Mouse (Mus musculus) hindbrain, embryonic 11.5 days (tissue): ENCODE data around the gene Tenm1. TPM values are rescaled to one million over a fixed set of nuclear protein-coding genes. Genes with fewer than 3 reads are reported as not detected.

Source experiments
- ATAC-seq: fragments of 200-750 bp; cut with Nextera tagmentation; 2 replicates; pipeline ENCODE4 v1.8.0; 2017; ENCODE audit warnings: mild to moderate bottlenecking, moderate TSS enrichment, moderate library complexity; ENCODE audit not compliant: low FRiP score
- DNase-seq: peaks from one replicate; pipeline ENCODE4 v3.0.0-alpha.2; 2015; ENCODE audit warnings: low spot score
- H3K27ac ChIP-seq: fragments of 300-500 bp; sonication (generic); 2 replicates; pipeline ENCODE4 v1.5.1; 2014; ENCODE audit warnings: mild to moderate bottlenecking, low read depth, low read length
- H3K27me3 ChIP-seq: fragments of 300-500 bp; sonication (generic); 2 replicates; pipeline ENCODE4 v1.6.1; 2014; ENCODE audit warnings: mild to moderate bottlenecking, low read length, moderate library complexity, mixed read lengths; ENCODE audit not compliant: control insufficient read depth, insufficient read depth
- H3K36me3 ChIP-seq: fragments of 300-500 bp; sonication (generic); 2 replicates; pipeline ENCODE4 v1.6.1; 2014; ENCODE audit warnings: mild to moderate bottlenecking, low read length, moderate library complexity, mixed read lengths; ENCODE audit not compliant: control insufficient read depth, insufficient read depth
- H3K4me1 ChIP-seq: fragments of 300-500 bp; sonication (generic); replicated peaks from 2 replicates; pipeline ENCODE4 v1.6.1; 2014; ENCODE audit warnings: low read length, mixed read lengths; ENCODE audit not compliant: control insufficient read depth, insufficient read depth
- H3K4me2 ChIP-seq: fragments of 300-500 bp; sonication (generic); replicated peaks from 2 replicates; pipeline ENCODE4 v1.6.1; 2014; ENCODE audit warnings: mild to moderate bottlenecking, low read depth, low read length
- H3K4me3 ChIP-seq: fragments of 300-500 bp; sonication (generic); 2 replicates; pipeline ENCODE4 v1.5.1; 2014; ENCODE audit warnings: low read depth, low read length
- H3K9ac ChIP-seq: fragments of 300-500 bp; sonication (generic); 2 replicates; pipeline ENCODE4 v1.6.1; 2014; ENCODE audit warnings: low read depth, low read length
- H3K9me3 ChIP-seq: fragments of 300-500 bp; sonication (generic); 2 replicates; pipeline ENCODE4 v1.6.1; 2016; ENCODE audit warnings: low read length; ENCODE audit not compliant: control insufficient read depth
- WGBS: fragments of 180-500 bp; shearing (Covaris S2); extraction: QIAGEN DNeasy Blood & Tissue Kit; methylation state at CpG from one replicate; pipeline ENCODE4 v1.1.7; 2014; 5-methylcytosine and 5-hydroxymethylcytosine counted together
- polyA plus RNA-seq: library from polyadenylated mRNA; unstranded; fragments of >200 nt; fragmentation: Nextera tagmentation; extraction: Ambion mirVana; gene quantifications from 2 replicates; pipeline ENCODE4 v1.2.1, GENCODE M21; 2014

Tenm1 gene
- polyA plus RNA-seq, result 2.1 and 2.8 TPM in 2 replicates

DNA sequence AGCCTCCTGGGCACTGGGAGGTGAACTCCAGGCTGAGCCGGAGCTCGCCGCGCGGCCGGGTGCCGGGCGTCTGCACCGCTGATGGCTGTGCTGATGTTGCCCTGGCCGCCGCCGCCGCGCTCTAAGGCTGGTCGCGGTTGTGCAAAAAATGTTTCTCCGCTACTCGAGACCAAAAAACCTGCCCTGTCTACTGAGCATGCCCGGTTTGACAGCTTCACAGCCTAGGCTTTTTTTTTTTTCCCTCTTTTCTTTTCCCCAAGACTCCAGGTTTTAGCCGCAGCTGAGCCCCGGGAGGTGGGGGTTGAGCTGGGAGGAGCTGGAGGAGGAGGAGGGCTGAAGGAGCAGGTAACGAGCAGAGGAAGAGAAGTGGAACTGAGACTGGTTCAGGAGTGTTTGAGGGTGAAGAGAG lies at the start of gene Tenm1:
Tenm1 (minus strand) TSS at position 272 of the 409 bp plus-strand sequence.
- 0 out of 2 replicates have a peak within 1 kb of the TSS, but pooled peaks have one; percentile 4 for H3K9ac ChIP-seq
- 15% methylated on average over 22 of the region's 22 CpGs for WGBS

DNA sequence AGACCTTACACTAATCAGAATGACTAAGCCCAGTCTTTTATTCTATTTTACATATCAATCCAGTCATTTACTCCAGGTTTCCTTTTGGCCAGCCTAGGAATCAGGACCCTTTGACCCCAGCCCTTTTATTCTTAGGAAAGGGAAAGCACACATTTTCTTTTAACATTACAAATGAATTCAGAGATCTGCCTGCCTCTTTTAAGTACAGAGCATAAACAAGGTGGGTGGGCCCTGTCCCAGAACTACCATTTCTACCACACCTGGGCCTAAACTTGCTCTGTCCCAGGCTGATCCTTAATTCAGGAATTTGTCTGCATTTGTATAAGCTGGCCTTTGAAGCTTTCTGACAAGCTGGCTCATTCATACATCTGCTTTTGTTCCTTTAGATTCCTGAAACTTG lies 38.4 kb upstream of the Tenm1 start:
- Histone ChIP-seq H3K27ac (no peak overlapping the region), H3K4me2 (no peak overlapping the region), H3K4me3 (no peak overlapping the region), H3K36me3 (no peaks in the 10 kb centered on the region), H3K27me3 (no peaks in the 10 kb centered on the region), H3K9ac (no peak overlapping the region), H3K4me1 (no peaks in the 10 kb centered on the region), H3K9me3 (no peaks in the 10 kb centered on the region)
- ATAC-seq (no peak), DNase-seq (no peak)

More for the DNA sequence above, at the start of gene Tenm1:
- Histone ChIP-seq H3K4me1 (no peaks in the 10 kb centered on the region; the same call in 1 of the 2 replicates), H3K36me3 (no peaks in the 10 kb centered on the region), H3K4me2 (peak within 1 kb of the TSS; percentile 67), H3K4me3 (peak within 1 kb of the TSS; percentile 36), H3K27me3 (peaks cover 7% of the 10 kb centered on the region; the same call in 1 of the 2 replicates), H3K9me3 (no peaks in the 10 kb centered on the region), H3K27ac (no peak within 1 kb of the TSS)
- peak; percentile 53 for ATAC-seq
- DNase-seq, result peak; percentile 48

DNA sequence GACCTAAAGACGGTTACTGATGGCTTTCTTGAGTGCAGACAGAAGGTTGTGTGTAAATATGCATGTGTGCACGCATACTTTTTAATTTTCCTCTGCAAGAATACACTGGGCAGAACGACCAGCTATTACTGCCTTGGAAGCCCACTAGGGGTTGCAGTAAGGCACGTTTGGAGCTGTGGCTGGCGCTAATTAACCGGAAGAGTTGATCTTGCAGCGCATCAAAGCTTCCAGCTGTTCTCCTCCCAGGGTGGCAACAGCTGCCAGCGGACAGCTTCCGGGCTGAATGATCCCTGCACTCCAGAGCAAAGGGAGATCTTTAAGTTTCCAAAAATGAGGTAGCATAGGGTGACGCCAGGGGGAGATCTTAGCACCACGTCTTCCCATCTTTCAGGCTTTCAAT lies 1.7 kb upstream of the Tenm1 start:
- peak; percentile 76 for ATAC-seq
- H3K27ac ChIP-seq, result no peak overlapping the region
- no peaks in the 10 kb centered on the region; the same call in 1 of the 2 replicates for H3K4me1 ChIP-seq
- H3K9me3 ChIP-seq, result no peaks in the 10 kb centered on the region
- no peaks in the 10 kb centered on the region for H3K36me3 ChIP-seq
- peaks cover 7% of the 10 kb centered on the region; the same call in 1 of the 2 replicates for H3K27me3 ChIP-seq
- H3K9ac ChIP-seq, result no peak overlapping the region
- H3K4me2 ChIP-seq, result peak overlapping the region; percentile 67
- peak overlapping the region; percentile 36 for H3K4me3 ChIP-seq
- DNase-seq, result peak; percentile 44
- WGBS, result 10% methylated on average over 11 of the region's 11 CpGs

DNA sequence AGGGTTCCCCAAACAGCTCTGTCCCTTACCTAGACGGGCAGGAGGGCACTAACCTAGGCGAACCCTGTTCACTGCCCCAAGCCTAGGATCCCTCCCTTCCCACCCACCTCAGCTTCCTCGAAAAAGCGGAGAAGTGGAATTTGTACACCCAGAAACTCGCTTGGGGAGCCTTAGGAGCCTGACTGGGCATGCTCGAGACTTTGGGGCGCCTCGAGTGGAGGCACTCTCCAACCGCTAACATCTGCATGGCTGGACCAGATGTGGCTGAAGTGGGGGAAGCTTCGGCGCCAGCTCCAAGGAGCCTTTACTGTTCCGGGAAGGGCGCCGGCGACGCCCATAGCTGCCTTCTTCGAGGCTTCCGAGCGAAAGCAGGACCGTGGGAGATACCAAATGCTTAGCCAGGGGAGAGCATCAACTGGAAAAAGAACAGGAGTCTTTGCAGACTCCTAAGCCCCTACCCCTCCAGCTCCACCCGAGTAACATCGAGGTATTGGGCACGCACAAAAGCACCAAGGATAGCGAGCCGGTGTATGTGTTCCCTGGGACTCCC lies 1.1 kb upstream of the Tenm1 start:
- ATAC-seq, result peak; percentile 63
- no peaks in the 10 kb centered on the region for H3K9me3 ChIP-seq

DNA sequence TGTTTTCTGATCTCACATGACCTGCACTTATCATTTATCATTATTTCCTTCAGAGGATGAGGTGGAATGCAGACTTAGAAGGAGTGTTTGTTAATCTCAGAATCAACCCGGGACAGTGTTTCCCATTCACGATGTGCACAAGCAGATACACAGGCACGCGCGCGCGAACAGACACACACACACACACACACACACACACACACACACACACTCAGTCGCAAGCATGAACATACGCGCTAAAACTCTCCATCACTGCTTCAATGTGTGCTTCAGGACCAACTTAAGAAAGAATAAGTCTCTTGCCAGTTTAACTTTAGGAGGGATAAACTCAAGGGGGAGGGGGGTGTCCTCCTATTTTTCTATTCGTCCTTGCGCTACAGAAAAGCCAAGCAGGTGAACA lies 411 bp upstream of the Tenm1 start:
- H3K4me1 ChIP-seq, result no peaks in the 10 kb centered on the region; the same call in 1 of the 2 replicates
- peak; percentile 30 for DNase-seq
- H3K4me2 ChIP-seq, result peak overlapping the region; percentile 67
- peaks cover 7% of the 10 kb centered on the region; the same call in 1 of the 2 replicates for H3K27me3 ChIP-seq
- no peak overlapping the region for H3K27ac ChIP-seq
- H3K9me3 ChIP-seq, result no peaks in the 10 kb centered on the region
- no peaks in the 10 kb centered on the region for H3K36me3 ChIP-seq
- H3K4me3 ChIP-seq, result peak overlapping the region; percentile 34
- WGBS, result 19% methylated on average over 12 of the region's 12 CpGs
- H3K9ac ChIP-seq, result no peak overlapping the region
- ATAC-seq, result peak; percentile 31; the same call in 1 of the 2 replicates

More for the DNA sequence above, 1.1 kb upstream of the Tenm1 start:
- H3K4me3 ChIP-seq, result peak overlapping the region; percentile 36
- DNase-seq, result peak; percentile 41
- no peaks in the 10 kb centered on the region; the same call in 1 of the 2 replicates for H3K4me1 ChIP-seq
- no peak overlapping the region for H3K27ac ChIP-seq
- 21% methylated on average over 24 of the region's 25 CpGs for WGBS
- peak overlapping the region; percentile 67 for H3K4me2 ChIP-seq
- H3K36me3 ChIP-seq, result no peaks in the 10 kb centered on the region
- H3K9ac ChIP-seq, result no peak overlapping the region
- H3K27me3 ChIP-seq, result peaks cover 7% of the 10 kb centered on the region; the same call in 1 of the 2 replicates

DNA sequence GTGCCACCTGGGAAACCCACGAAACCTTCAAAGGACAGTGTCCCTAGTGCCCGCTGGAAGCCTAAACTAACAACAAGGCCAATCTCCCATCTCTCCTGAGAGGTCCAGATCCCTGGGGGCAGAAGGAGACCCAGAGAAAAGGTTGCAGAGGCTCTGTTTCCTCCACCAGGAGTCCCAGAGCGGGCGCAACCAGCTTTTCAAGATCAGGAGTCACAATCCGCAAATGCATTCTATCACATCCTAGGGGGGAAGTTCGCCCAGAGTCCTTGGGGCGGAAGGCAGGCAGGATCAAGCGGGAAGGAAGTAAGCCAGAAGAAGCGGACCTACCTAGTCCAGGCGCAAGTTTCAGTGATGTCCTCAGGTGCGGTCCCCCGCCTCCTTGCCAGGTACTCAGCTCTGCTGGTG lies 963 bp downstream of the Tenm1 start:
- Histone ChIP-seq H3K27ac (no peak overlapping the region), H3K4me3 (peak overlapping the region; percentile 34), H3K27me3 (peaks cover 7% of the 10 kb centered on the region; the same call in 1 of the 2 replicates), H3K4me2 (peak overlapping the region; percentile 43), H3K4me1 (no peaks in the 10 kb centered on the region; the same call in 1 of the 2 replicates), H3K36me3 (no peaks in the 10 kb centered on the region), H3K9me3 (no peaks in the 10 kb centered on the region), H3K9ac (no peak overlapping the region)
- ATAC-seq (no peak), DNase-seq (peak; percentile 25)
- WGBS, result 6% methylated on average over 12 of the region's 12 CpGs

DNA sequence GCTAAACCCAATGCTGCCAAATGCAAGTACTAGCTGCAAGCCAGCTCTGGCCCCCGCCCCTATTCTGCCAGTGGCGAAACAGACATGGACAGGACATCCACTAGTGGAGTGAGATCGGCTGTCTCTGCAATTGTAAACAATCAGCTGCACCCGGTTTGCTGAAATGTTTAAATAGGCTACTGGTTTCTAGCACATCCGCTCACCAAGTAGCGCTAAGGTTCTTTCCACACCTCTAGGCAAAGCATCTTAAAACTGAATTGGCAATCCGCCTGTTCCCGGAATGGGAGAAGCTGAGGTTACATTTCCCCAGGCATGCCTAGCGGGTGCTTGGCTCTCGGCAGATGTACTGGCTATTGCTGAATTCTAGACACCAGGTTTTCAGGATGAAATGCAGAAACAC lies 1.8 kb downstream of the Tenm1 start:
- Histone ChIP-seq H3K27me3 (peaks cover 7% of the 10 kb centered on the region; the same call in 1 of the 2 replicates), H3K27ac (no peak overlapping the region), H3K4me2 (no peak overlapping the region), H3K9me3 (no peaks in the 10 kb centered on the region), H3K9ac (no peak overlapping the region), H3K36me3 (no peaks in the 10 kb centered on the region), H3K4me1 (no peaks in the 10 kb centered on the region; the same call in 1 of the 2 replicates), H3K4me3 (peak overlapping the region; percentile 14; the same call in 1 of the 2 replicates)
- no peak for ATAC-seq
- DNase-seq, result peak; percentile 6
- 28% methylated on average over 10 of the region's 10 CpGs for WGBS

DNA sequence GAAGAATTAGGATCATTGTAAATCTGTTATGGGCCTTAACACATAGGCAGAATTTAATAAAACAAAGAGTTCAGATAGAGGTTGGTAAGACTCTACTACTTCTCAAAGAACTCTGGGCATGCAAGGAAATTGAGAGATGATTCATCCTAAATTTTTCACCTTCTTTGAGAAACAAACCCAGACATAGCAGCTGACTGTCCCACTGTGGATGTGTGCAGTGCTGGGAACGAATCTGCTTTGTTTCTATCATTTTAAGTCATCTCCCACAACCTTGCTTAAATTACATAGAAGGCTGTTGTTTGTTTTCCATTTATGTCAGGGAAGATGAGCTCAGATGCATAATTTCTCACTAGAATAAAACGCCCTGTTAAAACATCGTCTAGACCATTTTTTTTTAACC lies 31.0 kb downstream of the Tenm1 start:
- 78% methylated on average over 3 of the region's 3 CpGs for WGBS
- DNase-seq (no peak), ATAC-seq (no peak)
- Histone ChIP-seq H3K27me3 (no peaks in the 10 kb centered on the region), H3K36me3 (no peaks in the 10 kb centered on the region), H3K27ac (no peak overlapping the region), H3K4me2 (no peak overlapping the region), H3K9me3 (no peaks in the 10 kb centered on the region), H3K4me3 (no peak overlapping the region), H3K9ac (no peak overlapping the region), H3K4me1 (no peaks in the 10 kb centered on the region)

DNA sequence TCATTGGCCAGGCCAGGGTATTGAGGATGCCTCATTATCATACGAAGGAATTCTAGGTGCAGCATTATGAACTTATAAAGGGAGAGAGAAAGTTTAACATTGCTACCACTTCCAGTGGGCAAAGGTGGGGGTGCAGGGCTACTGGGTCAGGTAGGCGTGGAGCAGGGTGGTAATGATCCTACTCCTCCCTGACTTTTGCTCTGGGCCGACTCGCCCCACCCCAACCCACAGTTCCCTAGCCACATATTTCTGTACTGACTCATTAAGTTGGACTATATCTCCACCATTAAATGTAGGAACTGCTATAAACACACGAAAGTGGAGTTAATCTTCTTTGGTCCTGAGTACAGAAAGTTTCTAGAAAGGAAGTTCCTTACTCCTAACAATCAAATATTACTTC lies 40.8 kb downstream of the Tenm1 start:
- Histone ChIP-seq H3K36me3 (no peaks in the 10 kb centered on the region), H3K27ac (no peak overlapping the region), H3K4me1 (no peaks in the 10 kb centered on the region)

More for the DNA sequence above, 40.8 kb downstream of the Tenm1 start:
- H3K27me3 ChIP-seq, result no peaks in the 10 kb centered on the region
- WGBS, result 92% methylated on average over 5 of the region's 5 CpGs
- H3K4me2 ChIP-seq, result no peak overlapping the region
- H3K9me3 ChIP-seq, result no peaks in the 10 kb centered on the region
- H3K4me3 ChIP-seq, result no peak overlapping the region
- no peak overlapping the region for H3K9ac ChIP-seq
- ATAC-seq (no peak), DNase-seq (no peak)
